Mouse (Mus musculus) liver, embryonic 15.5 days (tissue): Measurements from ENCODE around the gene Gsta1. TPM values are rescaled to one million over a fixed set of nuclear protein-coding genes. Genes with fewer than 3 reads are reported as not detected.
"Not testable (repeated sequence)": the region's sequence is repeated elsewhere in the genome, so short reads cannot be mapped to it uniquely, and the experiment has no call there.

Experiments used
- ATAC-seq: fragments of 200-750 bp; cut with Nextera tagmentation; 2 replicates; pipeline ENCODE4 v1.8.0; 2017; ENCODE audit warnings: moderate number of reproducible peaks, mild to moderate bottlenecking, moderate library complexity; ENCODE audit not compliant: insufficient read depth
- H3K27ac ChIP-seq: fragments of 300-500 bp; sonication (generic); replicated peaks from 2 replicates; pipeline ENCODE4 v1.5.1; 2015; ENCODE audit warnings: mild to moderate bottlenecking, inconsistent platforms
- H3K27me3 ChIP-seq: fragments of 300-500 bp; sonication (generic); 2 replicates; pipeline ENCODE4 v1.6.1; 2015; ENCODE audit warnings: mild to moderate bottlenecking, inconsistent platforms
- H3K36me3 ChIP-seq: fragments of 300-500 bp; sonication (generic); replicated peaks from 2 replicates; pipeline ENCODE4 v1.6.1; 2015; ENCODE audit warnings: moderate library complexity, mild to moderate bottlenecking, inconsistent platforms
- H3K4me1 ChIP-seq: fragments of 300-500 bp; sonication (generic); replicated peaks from 2 replicates; pipeline ENCODE4 v1.6.1; 2015; ENCODE audit warnings: inconsistent platforms
- H3K4me2 ChIP-seq: fragments of 300-500 bp; sonication (generic); 2 replicates; pipeline ENCODE4 v1.6.1; 2015; ENCODE audit warnings: moderate library complexity, mild to moderate bottlenecking, inconsistent platforms
- H3K4me3 ChIP-seq: fragments of 300-500 bp; sonication (generic); replicated peaks from 2 replicates; pipeline ENCODE4 v1.5.1; 2015; ENCODE audit warnings: mild to moderate bottlenecking, inconsistent platforms
- H3K9ac ChIP-seq: fragments of 300-500 bp; sonication (generic); 2 replicates; pipeline ENCODE4 v1.6.1; 2015; ENCODE audit warnings: moderate library complexity, mild to moderate bottlenecking, inconsistent platforms
- H3K9me3 ChIP-seq: fragments of 300-500 bp; sonication (generic); replicated peaks from 2 replicates; pipeline ENCODE4 v1.6.1; 2016; ENCODE audit warnings: inconsistent platforms
- WGBS: fragments of 180-500 bp; shearing (Covaris S2); methylation state at CpG from one replicate; pipeline ENCODE4 v1.1.7; 2015; ENCODE audit warnings: mixed read lengths; ENCODE audit not compliant: insufficient replicate concordance; 5-methylcytosine and 5-hydroxymethylcytosine counted together
- polyA plus RNA-seq: library from polyadenylated mRNA; unstranded; fragments of >200 nt; fragmentation: Nextera tagmentation; extraction: Ambion mirVana; gene quantifications from 2 replicates; pipeline ENCODE4 v1.2.1, GENCODE M21; 2015

Gene Gsta1
- polyA plus RNA-seq: not detected in 2 replicates

DNA sequence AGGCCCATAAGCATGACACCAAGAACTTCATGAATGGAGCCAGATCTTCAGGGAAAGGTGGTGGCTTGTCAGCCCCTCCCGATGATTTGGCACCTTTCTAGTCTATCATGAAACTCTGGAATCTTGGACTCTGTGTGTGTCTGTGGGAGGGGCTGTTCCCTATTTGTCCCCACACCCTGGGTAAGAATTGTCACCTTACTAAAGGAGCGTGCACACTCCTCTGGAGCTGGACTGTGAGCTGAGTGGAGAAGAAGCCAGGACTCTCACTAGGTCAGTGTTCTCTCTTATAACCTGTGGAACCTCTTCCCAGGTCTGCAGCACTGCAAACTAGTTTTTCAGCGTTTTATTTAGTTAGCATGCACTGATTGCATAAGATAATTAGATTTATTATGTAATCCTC, at the start of gene Gsta1:
Gene Gsta1 (plus strand): TSS at position 196 of the 400 bp plus-strand sequence.
- H3K27me3 ChIP-seq, H3K9ac ChIP-seq, H3K27ac ChIP-seq, H3K4me1 ChIP-seq, H3K36me3 ChIP-seq, H3K4me2 ChIP-seq, H3K4me3 ChIP-seq, ATAC-seq, H3K9me3 ChIP-seq: not testable (repeated sequence)
- WGBS: 64% methylated on average over 2 of the region's 3 CpGs

DNA sequence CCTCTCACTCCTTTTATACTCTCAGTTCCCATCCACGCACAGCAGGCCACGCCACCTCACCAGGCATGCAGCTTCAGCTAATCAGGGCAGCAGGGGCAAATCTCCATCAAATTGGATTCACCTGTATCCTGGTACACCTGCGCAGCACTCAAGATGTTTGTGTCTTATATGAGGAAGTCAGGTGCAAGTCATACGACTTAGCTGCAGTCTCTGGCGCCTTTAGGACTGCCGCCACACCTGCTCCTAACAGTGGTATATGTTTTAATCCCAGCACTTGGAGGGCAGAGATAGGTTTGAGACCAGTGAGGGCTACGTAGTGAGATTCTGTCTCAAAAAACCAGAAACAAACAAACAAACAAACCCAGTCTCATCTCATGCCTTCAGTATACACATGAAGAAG, 48.0 kb upstream of the Gsta1 start, which contains the start of gene Gsta4:
Gene Gsta4 (plus strand): TSS at position 301 of the 400 bp plus-strand sequence.
- not testable (repeated sequence) for H3K4me3 ChIP-seq, H3K27me3 ChIP-seq, H3K9ac ChIP-seq, H3K4me2 ChIP-seq, H3K36me3 ChIP-seq, ATAC-seq, H3K9me3 ChIP-seq, H3K27ac ChIP-seq
- peaks cover 11% of the 10 kb centered on the region for H3K4me1 ChIP-seq
- WGBS: 65% methylated on average over 4 of the region's 7 CpGs

DNA sequence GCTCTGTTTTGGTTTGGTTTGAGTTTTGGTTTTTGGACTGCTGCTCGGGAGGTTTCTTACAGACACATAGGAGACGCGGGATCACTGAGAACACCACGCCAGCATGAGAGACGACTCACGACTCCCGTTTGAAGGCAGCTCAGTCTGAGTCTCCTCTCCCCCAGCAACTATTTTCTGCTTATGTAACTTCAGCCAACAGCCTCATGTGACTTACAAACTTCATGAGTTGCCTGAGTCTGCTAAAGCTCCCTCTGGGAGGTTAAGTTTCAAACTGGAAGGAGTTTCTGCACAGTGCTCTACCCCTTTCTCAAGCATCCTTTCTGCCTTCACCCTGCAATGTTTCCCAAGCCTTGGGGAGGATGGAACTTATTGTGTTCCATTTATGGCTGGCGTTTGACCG, 44.8 kb upstream of the Gsta1 start:
- no peak for ATAC-seq
- Histone ChIP-seq H3K27me3 (no peaks in the 10 kb centered on the region), H3K9ac (no peak overlapping the region), H3K36me3 (no peaks in the 10 kb centered on the region), H3K4me3 (no peak overlapping the region), H3K4me2 (no peak overlapping the region), H3K9me3 (no peaks in the 10 kb centered on the region), H3K4me1 (peaks cover 39% of the 10 kb centered on the region), H3K27ac (no peak overlapping the region)
- 77% methylated on average over 9 of the region's 9 CpGs for WGBS

DNA sequence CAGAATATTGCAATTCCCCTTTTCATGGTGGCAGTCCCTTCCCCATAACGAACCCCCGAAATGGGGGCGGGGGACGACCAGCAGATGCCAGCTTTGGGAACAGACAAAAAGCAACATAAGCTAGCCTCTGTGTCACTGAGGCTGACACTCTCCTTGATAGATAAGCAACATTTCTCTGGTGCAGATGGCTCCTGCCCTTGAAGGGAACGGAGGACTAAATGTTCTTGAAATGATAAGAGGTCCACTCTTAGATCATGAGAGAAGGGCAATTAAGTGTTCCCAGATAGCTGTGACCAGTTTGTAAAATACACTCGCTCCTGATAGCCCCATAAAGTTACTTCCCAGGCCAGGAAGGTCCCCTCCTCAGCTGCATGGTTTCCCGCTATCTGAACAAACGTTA, 41.5 kb upstream of the Gsta1 start:
- Histone ChIP-seq H3K27ac (peak overlapping the region; percentile 77), H3K36me3 (no peaks in the 10 kb centered on the region), H3K9me3 (no peaks in the 10 kb centered on the region), H3K9ac (peak overlapping the region; percentile 32; the same call in 1 of the 2 replicates), H3K27me3 (no peaks in the 10 kb centered on the region), H3K4me2 (peak overlapping the region; percentile 41; the same call in 1 of the 2 replicates), H3K4me3 (no peak overlapping the region), H3K4me1 (peaks cover 59% of the 10 kb centered on the region)
- peak; percentile 77 for ATAC-seq
- 23% methylated on average over 8 of the region's 8 CpGs for WGBS

DNA sequence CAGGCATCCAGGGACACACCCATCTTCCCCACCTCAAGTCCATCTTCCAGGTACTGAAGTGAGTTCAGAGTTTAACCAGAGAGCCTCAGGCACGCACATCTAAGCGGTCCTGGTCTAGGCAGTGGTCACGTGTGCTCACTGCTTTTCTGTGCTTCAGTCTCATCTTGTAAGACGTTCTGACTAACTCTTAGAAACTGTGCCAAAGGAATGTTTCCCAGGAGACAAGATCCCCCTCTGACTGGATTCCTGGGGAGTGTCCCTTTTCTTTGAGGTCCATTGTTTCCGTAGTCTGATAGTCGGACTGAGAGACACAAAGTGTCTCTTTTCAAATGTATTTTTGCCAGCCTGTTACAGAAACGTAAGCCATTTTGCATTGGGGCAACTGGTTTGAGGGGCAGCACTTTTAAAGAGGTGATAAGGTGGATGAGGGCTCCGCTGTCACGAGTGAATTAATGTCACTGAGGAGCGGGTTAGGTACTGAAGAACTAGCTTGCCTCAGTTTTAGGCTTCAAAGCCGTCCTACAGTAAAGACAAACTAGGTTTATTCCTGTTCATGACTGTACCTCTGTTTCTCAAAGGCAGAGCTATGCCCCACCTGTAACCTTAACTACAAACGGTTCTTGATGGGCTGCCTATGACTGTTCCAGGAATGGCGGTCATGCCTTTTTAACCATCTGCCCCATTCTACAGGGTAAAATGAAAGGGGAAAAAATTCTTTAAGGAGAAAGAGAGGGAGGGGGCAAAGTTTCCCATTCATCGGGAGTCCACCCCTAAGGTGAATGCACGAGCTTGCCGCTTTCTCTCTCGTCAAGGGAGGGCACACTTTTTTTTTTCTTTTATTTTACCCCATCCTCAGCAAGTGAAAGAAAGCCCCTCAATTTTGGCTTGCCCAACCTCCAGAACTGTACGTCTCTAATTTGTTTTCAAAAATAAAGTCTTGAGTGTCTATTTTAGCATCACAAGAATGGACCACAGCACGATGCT, 39.5 kb upstream of the Gsta1 start:
- ATAC-seq: 0 out of 2 replicates have a peak, but pooled peaks have one; percentile 12
- Histone ChIP-seq H3K4me1 (peaks cover 53% of the 10 kb centered on the region), H3K9me3 (no peaks in the 10 kb centered on the region), H3K4me3 (peak overlapping the region; percentile 54), H3K4me2 (peak overlapping the region; percentile 77), H3K27ac (peak overlapping the region; percentile 57), H3K27me3 (no peaks in the 10 kb centered on the region), H3K9ac (peak overlapping the region; percentile 50), H3K36me3 (no peaks in the 10 kb centered on the region)
- 8% methylated on average over 19 of the region's 19 CpGs for WGBS

DNA sequence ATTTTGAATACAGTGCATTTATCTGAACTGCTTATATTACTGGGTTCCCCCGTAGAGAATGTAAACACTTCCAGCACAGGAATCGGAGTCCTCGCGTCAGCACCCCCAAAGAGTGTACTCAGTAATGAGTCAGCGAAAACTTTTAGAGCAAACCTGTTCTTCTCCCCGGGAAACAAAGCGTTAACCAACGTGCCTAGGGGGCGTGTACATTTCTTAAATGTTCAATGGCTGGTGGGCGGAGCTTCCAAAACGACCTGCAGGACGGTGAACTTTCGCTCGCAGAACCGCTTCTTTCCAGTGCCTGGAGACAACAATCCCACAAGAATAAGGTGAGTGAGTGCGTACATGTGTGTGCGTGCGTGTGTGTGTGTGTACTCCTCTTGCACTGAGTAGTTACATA, 38.7 kb upstream of the Gsta1 start:
- H3K4me2 ChIP-seq: peak overlapping the region; percentile 77
- H3K27me3 ChIP-seq: no peaks in the 10 kb centered on the region
- H3K9ac ChIP-seq: peak overlapping the region; percentile 50
- no peaks in the 10 kb centered on the region for H3K36me3 ChIP-seq
- under 1% methylated on average over 18 of the region's 18 CpGs for whole genome bisulfite sequencing
- H3K4me3 ChIP-seq: peak overlapping the region; percentile 54
- peaks cover 53% of the 10 kb centered on the region for H3K4me1 ChIP-seq
- peak overlapping the region; percentile 57; the same call in 1 of the 2 replicates for H3K27ac ChIP-seq
- H3K9me3 ChIP-seq: no peaks in the 10 kb centered on the region
- ATAC-seq: peak; percentile 55

DNA sequence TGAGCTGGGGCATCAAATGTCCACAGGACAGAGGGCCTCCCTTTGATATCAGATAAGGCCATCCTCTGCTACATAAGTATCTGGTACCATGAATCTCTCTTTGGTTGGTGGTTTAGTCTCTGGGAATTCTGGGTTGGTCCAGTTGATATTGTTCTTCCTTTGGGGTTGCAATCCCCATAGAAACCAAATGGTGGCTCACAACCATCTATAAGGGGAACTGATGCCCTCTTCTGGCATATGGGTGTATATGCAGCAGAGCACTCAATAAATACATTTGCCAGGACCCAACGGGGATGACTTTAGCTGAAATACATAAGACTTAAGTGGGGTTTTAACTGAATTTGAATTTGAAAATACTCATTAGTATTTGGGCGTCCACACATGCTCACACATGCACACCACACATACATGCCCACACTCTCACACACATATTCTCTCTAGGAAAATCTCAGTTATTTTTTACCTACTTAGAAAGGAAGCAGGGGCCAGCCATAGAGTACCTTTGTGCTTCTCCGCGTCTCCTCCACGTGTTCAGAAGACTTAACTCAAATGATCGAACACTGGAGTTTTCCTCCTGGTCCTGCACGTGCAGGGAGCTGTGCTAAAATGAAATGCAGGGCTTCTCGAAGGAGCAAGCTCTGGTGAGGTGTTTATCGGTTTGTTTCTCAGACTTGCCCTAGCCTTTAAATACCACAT, 36.4 kb upstream of the Gsta1 start:
- no peaks in the 10 kb centered on the region for H3K27me3 ChIP-seq
- 34% methylated on average over 9 of the region's 9 CpGs for WGBS
- no peak overlapping the region for H3K27ac ChIP-seq
- no peaks in the 10 kb centered on the region for H3K9me3 ChIP-seq
- no peak for ATAC-seq
- H3K4me2 ChIP-seq: no peak overlapping the region
- H3K4me1 ChIP-seq: peaks cover 40% of the 10 kb centered on the region
- H3K36me3 ChIP-seq: no peaks in the 10 kb centered on the region
- no peak overlapping the region for H3K9ac ChIP-seq
- no peak overlapping the region for H3K4me3 ChIP-seq

DNA sequence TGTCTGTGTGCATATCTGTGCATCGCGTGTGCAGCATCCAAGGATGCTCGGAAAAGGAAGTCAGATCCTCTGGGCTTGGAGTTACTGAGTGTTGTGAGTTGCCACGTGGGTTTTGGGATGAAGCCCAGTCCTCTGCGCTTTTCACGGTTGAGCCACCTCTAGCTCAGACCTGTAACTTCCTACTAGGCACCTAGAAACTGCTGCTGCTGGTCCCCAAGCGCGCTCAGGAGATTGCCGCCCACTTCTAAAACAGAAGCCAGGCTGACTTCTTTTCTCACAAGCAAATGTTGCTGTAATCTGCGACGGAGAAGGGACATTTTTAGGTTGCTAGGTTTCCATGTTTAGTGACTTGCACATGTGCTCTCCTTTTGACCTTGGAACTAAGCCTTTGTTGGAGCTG, 35.4 kb upstream of the Gsta1 start:
- Histone ChIP-seq H3K27me3 (no peaks in the 10 kb centered on the region), H3K27ac (no peak overlapping the region), H3K36me3 (no peaks in the 10 kb centered on the region), H3K9me3 (no peaks in the 10 kb centered on the region), H3K4me1 (peaks cover 30% of the 10 kb centered on the region), H3K4me2 (no peak overlapping the region), H3K9ac (no peak overlapping the region), H3K4me3 (no peak overlapping the region)
- whole genome bisulfite sequencing: 74% methylated on average over 11 of the region's 11 CpGs
- ATAC-seq: no peak

DNA sequence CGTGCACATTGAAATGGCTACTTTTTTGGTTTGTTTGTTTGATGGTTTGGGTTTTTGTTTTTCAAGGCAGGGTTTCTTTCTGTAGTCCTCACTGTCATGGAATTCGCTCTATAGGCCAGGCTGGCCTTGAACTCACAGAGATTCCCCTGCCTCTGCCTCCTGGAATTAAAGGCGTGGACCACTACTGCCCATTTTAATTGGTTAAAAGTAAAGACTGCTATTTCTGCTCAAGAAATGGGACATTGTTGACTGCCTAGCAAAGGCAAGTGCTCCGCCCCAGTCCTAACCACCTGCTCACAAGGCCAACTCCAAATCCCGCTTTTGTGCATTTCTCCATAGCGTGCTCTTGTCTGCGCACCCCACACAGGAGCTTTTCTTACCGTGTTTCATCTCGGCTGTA, 32.7 kb upstream of the Gsta1 start:
- 78% methylated on average over 9 of the region's 9 CpGs for WGBS
- no peaks in the 10 kb centered on the region for H3K9me3 ChIP-seq
- no peak overlapping the region for H3K4me2 ChIP-seq
- no peak overlapping the region for H3K27ac ChIP-seq
- no peak overlapping the region for H3K9ac ChIP-seq
- H3K36me3 ChIP-seq: peaks cover 3% of the 10 kb centered on the region; the same call in 1 of the 2 replicates
- peaks cover 3% of the 10 kb centered on the region for H3K4me1 ChIP-seq
- no peak for ATAC-seq
- no peak overlapping the region for H3K4me3 ChIP-seq
- H3K27me3 ChIP-seq: no peaks in the 10 kb centered on the region

DNA sequence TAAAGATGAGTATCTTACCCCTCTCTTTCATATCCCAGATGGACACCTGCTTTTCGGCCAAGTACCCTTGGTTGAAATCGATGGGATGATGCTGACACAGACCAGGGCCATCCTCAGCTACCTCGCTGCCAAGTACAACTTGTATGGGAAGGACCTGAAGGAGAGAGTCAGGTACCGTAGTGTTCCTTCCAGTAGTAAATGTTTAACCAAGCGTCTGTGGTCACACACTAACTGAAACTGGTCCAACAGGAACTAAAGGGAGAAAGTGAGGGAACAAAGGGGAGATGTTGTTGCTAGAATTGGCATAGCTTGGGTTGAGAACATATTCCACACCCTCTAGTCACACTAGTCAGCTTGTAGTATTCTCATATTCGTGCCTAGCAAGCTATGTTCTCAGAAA, 26.3 kb upstream of the Gsta1 start:
- Histone ChIP-seq H3K36me3 (peaks cover 6% of the 10 kb centered on the region; the same call in 1 of the 2 replicates), H3K27ac (no peak overlapping the region), H3K4me1 (no peaks in the 10 kb centered on the region), H3K9ac (no peak overlapping the region), H3K4me2 (no peak overlapping the region), H3K9me3 (no peaks in the 10 kb centered on the region), H3K4me3 (no peak overlapping the region), H3K27me3 (no peaks in the 10 kb centered on the region)
- WGBS: 57% methylated on average over 6 of the region's 6 CpGs
- ATAC-seq: no peak

DNA sequence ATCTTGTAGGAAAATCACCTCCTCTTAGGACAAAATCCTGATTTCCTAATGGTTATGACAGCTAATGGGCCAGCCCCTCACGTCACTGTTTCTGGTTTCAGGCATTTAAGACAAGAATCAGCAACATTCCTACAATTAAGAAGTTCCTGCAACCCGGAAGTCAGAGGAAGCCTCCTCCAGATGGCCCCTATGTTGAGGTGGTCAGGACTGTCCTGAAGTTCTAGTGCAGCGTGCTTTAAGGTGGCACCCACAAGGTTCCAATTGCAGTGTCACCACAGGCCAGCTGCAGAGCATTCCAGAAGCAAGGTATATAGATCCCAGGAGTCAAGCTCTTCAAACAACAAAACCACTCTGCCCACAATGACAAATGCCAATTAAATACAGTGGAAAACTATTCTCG, 21.5 kb upstream of the Gsta1 start:
- 33% methylated on average over 4 of the region's 4 CpGs for WGBS

More for the DNA sequence above, 21.5 kb upstream of the Gsta1 start:
- Histone ChIP-seq H3K9ac (no peak overlapping the region), H3K27me3 (no peaks in the 10 kb centered on the region), H3K4me3 (no peak overlapping the region), H3K27ac (no peak overlapping the region), H3K9me3 (no peaks in the 10 kb centered on the region), H3K4me2 (no peak overlapping the region), H3K36me3 (0 out of 2 replicates have a peak, but pooled peaks cover 3% of the 10 kb centered on the region), H3K4me1 (no peaks in the 10 kb centered on the region; the same call in 1 of the 2 replicates)
- no peak for ATAC-seq
